Mouse (Mus musculus): Measurements from ENCODE around the gene Eea1.

DNA sequence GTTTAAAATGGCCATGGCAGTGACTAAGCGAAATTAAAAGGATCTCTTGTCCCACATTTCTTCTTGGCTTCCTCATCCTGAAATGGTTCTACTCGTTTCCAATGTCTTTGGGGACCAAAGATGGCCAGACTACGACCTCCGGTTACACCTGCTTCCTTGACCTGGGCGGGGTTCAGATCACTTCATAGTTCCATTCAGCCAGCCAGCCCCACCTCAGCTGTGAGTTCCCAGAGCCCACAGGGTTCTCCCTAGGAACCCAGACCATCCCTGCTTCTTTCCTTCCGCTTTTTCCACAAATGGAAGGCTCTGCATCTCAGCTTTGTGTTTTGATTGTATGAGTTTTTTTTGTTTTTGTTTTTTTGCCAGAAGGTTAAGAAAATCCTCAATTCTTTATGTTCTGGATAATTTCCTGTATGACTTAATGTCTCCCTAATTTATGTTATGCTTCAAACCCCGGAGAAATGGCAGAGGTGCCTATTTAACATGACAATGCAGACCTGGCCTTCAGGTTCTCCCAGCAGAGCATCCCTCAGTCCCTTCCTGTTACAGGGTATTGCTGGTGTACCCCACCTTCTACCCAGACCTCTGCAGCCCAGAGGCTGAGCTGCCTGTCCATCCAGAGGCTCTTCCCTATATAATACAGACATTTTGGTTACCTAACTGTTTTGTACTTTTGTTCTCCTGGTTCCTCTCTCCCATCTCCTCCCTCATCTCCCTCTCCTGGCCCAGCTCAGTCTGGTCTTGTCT, 49.1 kb upstream of the Eea1 start:
- TF ChIP-seq CTCF (IDR thresholded peaks at IDR 0.05; ENCODE audit: borderline replicate concordance, control insufficient read depth, extremely low read depth, insufficient read depth, low read length, poor library complexity), result no peak
- no peak for TF ChIP-seq POLR2A (IDR thresholded peaks at IDR 0.05; ENCODE audit: control insufficient read depth, extremely low read depth, insufficient read depth, low read length, poor library complexity)
